Mouse (Mus musculus) CH12.LX (cell line): Measurements from ENCODE around the gene Sez6l2.

ENCODE experiments used
- CHD2 ChIP-seq: IDR thresholded peaks from 2 replicates; pipeline ENCODE4 v1.6.1; 2011; ENCODE audit warnings: low read length, improper control_type of control experiment
- CTCF ChIP-seq, 2 experiments: IDR thresholded peaks in 1 of 2; conservative IDR thresholded peaks in 1 of 2; 2 replicates each; pipeline ENCODE4 v1.5.1; 2011 to 2012; ENCODE audit warnings: low read depth in 2 of 2, low read length in 2 of 2, improper control_type of control experiment in 1 of 2, inconsistent platforms in 1 of 2, mild to moderate bottlenecking in 1 of 2, moderate library complexity in 1 of 2
- E2F4 ChIP-seq: IDR thresholded peaks from 2 replicates; pipeline ENCODE4 v1.6.1; 2011; ENCODE audit warnings: low read depth, low read length, improper control_type of control experiment; ENCODE audit not compliant: insufficient replicate concordance
- EP300 ChIP-seq: IDR thresholded peaks from 2 replicates; pipeline ENCODE4 v1.6.1; 2011; ENCODE audit warnings: low read length, improper control_type of control experiment
- HCFC1 ChIP-seq: IDR thresholded peaks from 2 replicates; pipeline ENCODE4 v1.6.1; 2012; ENCODE audit warnings: low read depth, mild to moderate bottlenecking, inconsistent platforms, low read length, improper control_type of control experiment
- MAFK ChIP-seq: IDR thresholded peaks from 2 replicates; pipeline ENCODE4 v1.6.1; 2011; ENCODE audit warnings: low read length, improper control_type of control experiment; ENCODE audit not compliant: insufficient replicate concordance
- NELFE ChIP-seq: IDR thresholded peaks from 2 replicates; pipeline ENCODE4 v1.6.1; 2011; ENCODE audit warnings: low read depth, low read length, improper control_type of control experiment
- PAX5 ChIP-seq: IDR thresholded peaks from 2 replicates; pipeline ENCODE4 v1.6.1; 2012; ENCODE audit warnings: low read length, inconsistent platforms, mixed read lengths
- POLR2A ChIP-seq: IDR thresholded peaks from 2 replicates; pipeline ENCODE4 v1.6.1; 2011; ENCODE audit warnings: low read depth, mild to moderate bottlenecking, improper control_type of control experiment, low read length
- RAD21 ChIP-seq: IDR thresholded peaks from 2 replicates; pipeline ENCODE4 v1.6.1; 2011; ENCODE audit warnings: low read depth, mild to moderate bottlenecking, low read length, improper control_type of control experiment, moderate library complexity
- ZNF384 ChIP-seq: IDR thresholded peaks from 2 replicates; pipeline ENCODE4 v1.6.1; 2012; ENCODE audit warnings: low read depth, low read length, improper control_type of control experiment, inconsistent platforms

GRCm38 (mm10) chr7:126981601-126982000 is 31.2 kb downstream of the Sez6l2 start:
- TF ChIP-seq CHD2 (no peak), CTCF (conservative IDR thresholded peaks at IDR 0.05 in 1 of 2, IDR thresholded peaks at IDR 0.05 in 1 of 2; ENCODE audit: low read depth in 2 of 2, low read length in 2 of 2) (no peak), MAFK (no peak), EP300 (no peak), POLR2A (no peak), NELFE (no peak), RAD21 (no peak), E2F4 (no peak), ZNF384 (no peak), PAX5 (no peak), HCFC1 (no peak)
